Mouse (Mus musculus): ENCODE measurements around the gene Gigyf1. TPM values are rescaled to one million over a fixed set of nuclear protein-coding genes. Genes with fewer than 3 reads are reported as not detected.

Gene Gigyf1
- total RNA-seq, 2 experiments from 2014 or later = 40.5 to 48.8 TPM

- DNase-seq (ENCODE audit: low spot score in 2 of 2) = no peak
Measured at GRCm38 (mm10) chr5:137513951-137514721, 4.2 kb upstream of the Gigyf1 start.

- no peak for DNase-seq (ENCODE audit: low spot score in 2 of 2)
Measured at GRCm38 (mm10) chr5:137514811-137515210, 3.5 kb upstream of the Gigyf1 start.

- no peak for DNase-seq (ENCODE audit: low spot score in 2 of 2)
Measured at GRCm38 (mm10) chr5:137519691-137520550, 1.6 kb downstream of the Gigyf1 start.

- no peak for DNase-seq (ENCODE audit: low spot score in 2 of 2)
Measured at GRCm38 (mm10) chr5:137521861-137522260, 3.5 kb downstream of the Gigyf1 start.

GRCm38 (mm10) chr5:137522711-137523110 lies 4.4 kb downstream of the Gigyf1 start:
- no peak for DNase-seq (ENCODE audit: low spot score in 2 of 2)

- no peak for DNase-seq (ENCODE audit: low spot score in 2 of 2)
Measured at GRCm38 (mm10) chr5:137523396-137524250, 5.3 kb downstream of the Gigyf1 start.

- DNase-seq (ENCODE audit: low spot score in 2 of 2) = no peak
Measured at GRCm38 (mm10) chr5:137524251-137524515, 5.8 kb downstream of the Gigyf1 start.

GRCm38 (mm10) chr5:137524671-137525070 lies 6.3 kb downstream of the Gigyf1 start:
- DNase-seq (ENCODE audit: low spot score in 2 of 2) = no peak

- DNase-seq (ENCODE audit: low spot score in 2 of 2) = no peak
Measured at GRCm38 (mm10) chr5:137525511-137525910, 7.2 kb downstream of the Gigyf1 start.

- peak; percentile 43 to 52 for DNase-seq (ENCODE audit: low spot score in 2 of 2)
Measured at GRCm38 (mm10) chr5:137526192-137526936, 8.0 kb downstream of the Gigyf1 start.

- no peak for DNase-seq (ENCODE audit: low spot score in 2 of 2)
Measured at GRCm38 (mm10) chr5:137527413-137527812, 9.1 kb downstream of the Gigyf1 start.

- DNase-seq (ENCODE audit: low spot score in 2 of 2) = no peak
Measured at GRCm38 (mm10) chr5:137528247-137528968, 10.1 kb downstream of the Gigyf1 start.

- no peak for DNase-seq (ENCODE audit: low spot score in 2 of 2)
Measured at GRCm38 (mm10) chr5:137529221-137529995, 11.1 kb downstream of the Gigyf1 start.

GRCm38 (mm10) chr5:137530075-137530474 lies 11.7 kb downstream of the Gigyf1 start:
- DNase-seq (ENCODE audit: low spot score in 2 of 2) = no peak

GRCm38 (mm10) chr5:137530588-137531413 lies 12.5 kb downstream of the Gigyf1 start:
- DNase-seq (ENCODE audit: low spot score in 2 of 2) = peak; percentile 56 to 83

GRCm38 (mm10) chr5:137531414-137532130 lies 13.2 kb downstream of the Gigyf1 start:
- peak; percentile 55 to 73 for DNase-seq (ENCODE audit: low spot score in 2 of 2)

GRCm38 (mm10) chr5:137532131-137532807 lies 13.9 kb downstream of the Gigyf1 start:
- DNase-seq (ENCODE audit: low spot score in 2 of 2) = peak; percentile 41 to 62

Measured in layer of hippocampus, postnatal 14 days (tissue).